Mouse (Mus musculus): ENCODE measurements at regions not wholly inside any gene's neighbourhood (a gene's known extent, or its start where the extent isn't known, plus 50 kb on each side); places are given as distances from the start of the nearest gene placed in this dataset.

DNA sequence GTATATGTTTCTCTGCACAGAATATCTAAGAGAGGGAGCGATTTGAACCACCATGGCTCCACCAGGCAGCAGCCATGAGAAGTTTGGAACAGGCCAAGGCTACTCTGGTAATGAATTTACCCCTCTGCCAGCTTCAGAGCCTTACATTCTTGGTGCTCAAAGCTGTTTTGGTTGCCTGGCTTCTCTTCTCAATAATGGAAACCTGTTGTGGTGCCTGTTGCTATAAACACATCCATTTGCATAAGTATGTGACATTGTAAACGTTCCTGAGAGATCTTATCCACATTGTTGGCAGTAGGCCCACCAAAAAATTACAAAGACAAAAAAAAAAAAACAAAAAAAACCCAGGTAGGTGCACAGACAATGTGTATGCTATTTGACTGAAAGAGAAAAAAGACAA lies 203.2 kb downstream of the Barx2 start:
- no peak for TF ChIP-seq CTCF (IDR thresholded peaks at IDR 0.05; ENCODE audit: low read depth)
- no peak for TF ChIP-seq EP300 (IDR thresholded peaks at IDR 0.05; ENCODE audit: low read depth)
